Mouse (Mus musculus) inflammation-experienced regulatory T-cells, adult 6 months (primary cell): Measurements from ENCODE around the gene Gpsm2. TPM values are rescaled to one million over a fixed set of nuclear protein-coding genes. Genes with fewer than 3 reads are reported as not detected.
A peak's percentile ranks its signal among the peaks of the same experiment; 100 is the strongest.
"Not testable (repeated sequence)": the region's sequence is repeated elsewhere in the genome, so short reads cannot be mapped to it uniquely, and the experiment has no call there.

Experiments
- ATAC-seq: one replicate; pipeline ENCODE4 v1.8.0; 2017
- polyA plus RNA-seq, 3 experiments: library from polyadenylated mRNA; unstranded; fragments of 100-300 nt; shearing (Covaris generic); gene quantifications; one replicate each; pipeline ENCODE4 v1.2.1; 2017

The Gpsm2 gene
- polyA plus RNA-seq, 3 experiments from 2014 or later = 2.0 to 11.4 (median 6.5) TPM

DNA sequence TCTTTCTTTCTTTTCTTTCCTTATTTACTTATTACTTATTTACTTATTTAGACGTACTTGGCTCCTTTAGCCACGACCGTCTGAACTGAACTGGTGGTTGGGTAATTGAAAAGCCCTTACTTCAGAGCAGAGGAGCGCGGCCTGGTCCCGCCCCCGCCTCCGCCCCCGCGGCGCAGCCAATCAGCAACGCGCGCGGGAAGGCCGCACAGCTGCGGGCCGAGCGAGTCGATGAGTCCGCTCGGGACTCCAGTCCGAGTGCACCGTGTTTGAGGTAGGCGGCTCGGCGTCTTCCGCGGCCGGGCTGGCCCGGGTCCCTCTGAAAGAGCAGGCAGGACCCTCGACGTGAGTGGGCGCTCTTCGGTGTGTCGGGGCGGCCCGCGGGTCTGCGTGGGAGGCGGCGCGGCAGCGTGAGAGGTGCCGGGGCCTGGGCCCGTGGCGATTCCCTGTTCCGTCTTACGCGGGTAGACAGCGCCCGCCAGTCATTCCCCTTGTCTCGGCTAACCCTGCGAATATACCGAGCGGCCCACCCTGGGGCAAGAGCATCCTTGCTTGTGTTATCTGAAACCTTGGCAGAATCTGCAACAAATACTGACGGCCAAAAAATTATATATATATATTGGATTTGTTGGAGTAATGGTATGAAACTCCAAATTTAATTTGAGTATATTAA, 68.3 kb downstream of the Gpsm2 start, which contains the start of gene Clcc1:
TSS of gene Clcc1 (plus strand) at position 204 of the 670 bp plus-strand sequence.
- ATAC-seq = peak; percentile 95

DNA sequence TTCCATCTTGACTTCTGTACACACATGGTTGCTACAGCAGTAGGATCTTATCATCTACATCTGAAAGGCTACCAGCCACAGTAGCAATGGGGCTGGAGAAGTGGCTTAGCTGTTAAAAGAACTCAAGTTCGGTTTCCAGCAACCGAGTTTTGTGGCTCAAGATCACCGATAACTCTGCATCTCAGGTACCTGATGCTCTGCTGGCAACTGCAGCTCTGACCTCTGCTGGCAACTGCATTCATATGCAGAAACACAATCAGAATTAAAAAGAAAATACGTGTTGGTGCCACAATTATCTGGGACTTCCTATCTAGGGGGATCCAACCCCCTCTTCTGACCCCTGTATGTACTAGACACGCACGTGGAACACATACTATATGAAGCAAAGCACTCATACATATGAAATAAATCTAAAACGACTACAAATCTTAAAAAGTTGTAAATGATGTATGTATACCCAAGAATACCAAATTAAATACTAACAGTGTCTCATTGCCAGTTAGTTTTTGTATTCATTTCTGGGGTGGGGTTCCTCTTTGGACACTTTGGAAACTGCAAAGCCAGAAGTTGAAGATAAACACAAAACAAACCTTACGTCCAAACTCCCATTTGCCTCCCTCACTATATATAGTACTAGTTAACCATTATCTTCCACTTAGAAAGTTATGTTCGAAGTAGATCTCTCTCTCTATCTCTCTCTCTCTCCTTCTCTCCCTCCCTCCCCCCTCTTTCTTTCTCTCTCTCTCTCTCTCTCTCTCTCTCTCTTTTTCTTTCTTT, 69.1 kb downstream of the Gpsm2 start:
- ATAC-seq = peak; percentile 47

DNA sequence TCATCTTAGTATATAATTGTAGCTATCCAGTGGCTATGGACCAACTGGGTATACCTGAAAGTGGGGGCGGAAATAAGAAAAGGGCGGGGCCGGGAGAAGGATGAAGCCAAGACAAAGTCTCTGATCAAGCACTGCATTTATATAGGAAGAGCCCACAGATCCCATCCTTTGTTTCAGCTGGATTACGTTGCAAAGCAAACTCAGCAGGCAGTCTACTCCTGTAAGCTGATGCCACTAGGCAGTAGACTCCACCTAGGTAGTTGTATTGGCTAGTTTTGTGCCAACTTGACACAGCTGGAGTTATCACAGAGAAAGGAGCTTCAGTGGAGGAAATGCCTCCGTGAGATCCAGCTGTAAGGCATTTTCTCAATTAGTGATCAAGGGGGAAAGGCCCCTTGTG, 74.4 kb downstream of the Gpsm2 start:
- not testable (repeated sequence) for ATAC-seq

- ATAC-seq = no peak
Measured at GRCm38 (mm10) chr3:108646036-108646435, 76.1 kb downstream of the Gpsm2 start.

DNA sequence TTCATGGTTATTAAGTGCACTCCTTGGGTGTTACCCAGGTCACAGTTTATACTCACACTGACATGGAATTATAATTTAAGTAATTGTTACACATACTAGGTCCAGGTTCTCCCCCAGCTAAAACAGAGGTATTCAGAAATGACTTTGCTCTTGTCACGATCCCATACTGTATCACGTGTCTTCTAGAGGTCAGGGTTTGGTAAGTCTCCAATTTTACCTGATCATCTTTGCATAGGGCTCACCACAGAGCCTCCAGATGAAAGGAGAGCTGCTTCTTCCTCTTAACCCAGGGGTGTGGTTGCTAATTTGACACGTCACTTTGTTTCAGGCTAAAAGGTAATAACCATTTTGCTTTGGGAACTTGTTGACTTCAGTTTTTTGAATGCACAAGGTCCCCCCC, 77.3 kb downstream of the Gpsm2 start:
- ATAC-seq = no peak

DNA sequence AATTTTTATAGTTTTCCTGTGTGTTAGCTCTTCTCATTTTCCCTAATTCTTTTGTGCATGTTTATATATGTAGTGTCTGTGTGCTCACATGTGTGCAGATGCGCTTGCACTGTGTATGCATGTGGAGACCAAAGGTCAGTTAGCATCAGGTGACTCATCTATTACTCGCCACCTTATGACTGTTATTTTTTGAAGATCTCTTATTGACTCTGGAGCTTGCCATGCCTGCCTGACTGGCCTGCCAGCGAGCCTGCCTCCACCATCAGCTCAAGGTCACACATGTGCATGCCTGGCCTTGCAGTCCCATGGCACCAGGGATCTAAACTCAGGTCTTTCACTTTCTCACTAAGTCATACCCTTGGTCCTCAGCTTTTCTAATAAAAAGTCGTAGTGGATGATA, 81.1 kb downstream of the Gpsm2 start:
- no peak for ATAC-seq

- ATAC-seq = no peak
Measured at GRCm38 (mm10) chr3:108639412-108639811, 82.7 kb downstream of the Gpsm2 start.

GRCm38 (mm10) chr3:108634761-108635160, 87.3 kb downstream of the Gpsm2 start:
- no peak for ATAC-seq

Other genes with a start within 250 kb of the Gpsm2 start
- not detected for gene 1700013F07Rik, start 188.2 kb downstream of the Gpsm2 start, polyA plus RNA-seq
- gene 5330417C22Rik, start 185.8 kb downstream of the Gpsm2 start, polyA plus RNA-seq = 1 to 10 TPM; 1.4 to 2.6 (median 2.4) TPM
- 10 to 100 TPM; 28.1 to 34.8 (median 29.9) TPM for gene Tmem167b, start 159.8 kb downstream of the Gpsm2 start, polyA plus RNA-seq
- 10 to 100 TPM; 17.3 to 27.6 (median 26.4) TPM for gene Taf13, start 150.6 kb downstream of the Gpsm2 start, polyA plus RNA-seq
- 1 to 10 TPM; 5.2 to 8.4 (median 8.2) TPM for gene Wdr47, start 131.0 kb downstream of the Gpsm2 start, polyA plus RNA-seq
- gene Clcc1, start 68.4 kb downstream of the Gpsm2 start, polyA plus RNA-seq = 10 to 100 TPM; 73.8 to 83.8 (median 74.3) TPM
- gene Aknad1, start 17.3 kb upstream of the Gpsm2 start, polyA plus RNA-seq = not detected
- 10 to 100 TPM; 72.7 to 91.3 (median 78.2) TPM for gene Stxbp3, start 118.2 kb upstream of the Gpsm2 start, polyA plus RNA-seq
- gene Fndc7, start 167.7 kb upstream of the Gpsm2 start, polyA plus RNA-seq = under 1 TPM in 1 of 3 experiments, not detected in 2; 0.21 TPM
- 100 to 1,000 TPM in 2 of 3 experiments, 10 to 100 TPM in 1; 89.4 to 147 (median 131) TPM for gene Prpf38b, start 189.4 kb upstream of the Gpsm2 start, polyA plus RNA-seq
- gene Henmt1, start 217.6 kb upstream of the Gpsm2 start, polyA plus RNA-seq = under 1 TPM in 1 of 3 experiments, not detected in 2; 0.60 TPM
- gene Gm9857, start 218.1 kb upstream of the Gpsm2 start, polyA plus RNA-seq = not detected